Mouse (Mus musculus) limb, embryonic 10.5 days (tissue): ENCODE measurements at regions not wholly inside any gene's neighbourhood (a gene's known extent, or its start where the extent isn't known, plus 50 kb on each side); places are given as distances from the start of the nearest gene placed in this dataset.

ENCODE experiments used
- DNase-seq: peaks from one replicate; pipeline ENCODE4 v3.0.0-alpha.2; 2017; ENCODE audit warnings: low spot score
- H3K27ac ChIP-seq: fragments of 300-500 bp; sonication (generic); 2 replicates; pipeline ENCODE4 v1.5.1; 2016; ENCODE audit warnings: mild to moderate bottlenecking
- H3K27me3 ChIP-seq: fragments of 300-500 bp; sonication (generic); 2 replicates; pipeline ENCODE4 v1.6.1; 2016; ENCODE audit warnings: low read depth, mild to moderate bottlenecking; ENCODE audit not compliant: poor library complexity, severe bottlenecking
- H3K36me3 ChIP-seq: fragments of 300-500 bp; sonication (generic); 2 replicates; pipeline ENCODE4 v1.6.1; 2016; ENCODE audit warnings: mild to moderate bottlenecking, moderate library complexity
- H3K4me1 ChIP-seq: fragments of 300-500 bp; sonication (generic); 2 replicates; pipeline ENCODE4 v1.6.1; 2016
- H3K4me3 ChIP-seq: fragments of 300-500 bp; sonication (generic); 2 replicates; pipeline ENCODE4 v1.5.1; 2016; ENCODE audit warnings: mild to moderate bottlenecking, moderate library complexity
- H3K9me3 ChIP-seq: fragments of 300-500 bp; sonication (generic); replicated peaks from 2 replicates; pipeline ENCODE4 v1.6.1; 2016; ENCODE audit warnings: mild to moderate bottlenecking
- WGBS: fragments of 180-500 bp; shearing (Covaris S2); methylation state at CpG from one replicate; pipeline ENCODE4 v1.1.7; 2016; 5-methylcytosine and 5-hydroxymethylcytosine counted together

- H3K4me3 ChIP-seq, result no peak overlapping the region
- no peaks in the 10 kb centered on the region for H3K4me1 ChIP-seq
- WGBS, result 79% methylated on average over 8 of the region's 8 CpGs
- no peaks in the 10 kb centered on the region for H3K36me3 ChIP-seq
- peaks cover 80% of the 10 kb centered on the region for H3K27me3 ChIP-seq
- H3K9me3 ChIP-seq, result no peaks in the 10 kb centered on the region
- no peak for DNase-seq
- no peak overlapping the region for H3K27ac ChIP-seq
Measured at GRCm38 (mm10) chrX:163452971-163453532, 96.4 kb downstream of the Grpr start.

GRCm38 (mm10) chrX:163405586-163405985 lies 143.9 kb downstream of the Grpr start:
- H3K27ac ChIP-seq, result no peak overlapping the region
- 77% methylated on average over 3 of the region's 3 CpGs for WGBS
- no peak for DNase-seq
- H3K27me3 ChIP-seq, result peaks cover 54% of the 10 kb centered on the region
- H3K4me1 ChIP-seq, result no peaks in the 10 kb centered on the region
- no peak overlapping the region for H3K4me3 ChIP-seq
- no peaks in the 10 kb centered on the region for H3K36me3 ChIP-seq
- H3K9me3 ChIP-seq, result no peaks in the 10 kb centered on the region

GRCm38 (mm10) chrX:163386380-163386779 lies 163.1 kb downstream of the Grpr start:
- Histone ChIP-seq H3K9me3 (no peaks in the 10 kb centered on the region), H3K27ac (no peak overlapping the region), H3K27me3 (peaks cover 64% of the 10 kb centered on the region), H3K4me1 (no peaks in the 10 kb centered on the region), H3K4me3 (no peak overlapping the region), H3K36me3 (no peaks in the 10 kb centered on the region)
- WGBS, result 73% methylated on average over 2 of the region's 2 CpGs
- DNase-seq, result no peak
